Mouse (Mus musculus) T-helper 1 cell (primary cell): ENCODE measurements around the gene Cdsn.
"Not testable (repeated sequence)": the region's sequence is repeated elsewhere in the genome, so short reads cannot be mapped to it uniquely, and the experiment has no call there.

Experiments used
- in situ Hi-C: fragments of 300-600 bp; cut with MboI, MseI; formaldehyde crosslinking; loops from one replicate; pipeline ENCODE4 v1.15.1; 2025; ENCODE audit warnings: high pct_unique_total_duplicates

Cdsn gene

DNA sequence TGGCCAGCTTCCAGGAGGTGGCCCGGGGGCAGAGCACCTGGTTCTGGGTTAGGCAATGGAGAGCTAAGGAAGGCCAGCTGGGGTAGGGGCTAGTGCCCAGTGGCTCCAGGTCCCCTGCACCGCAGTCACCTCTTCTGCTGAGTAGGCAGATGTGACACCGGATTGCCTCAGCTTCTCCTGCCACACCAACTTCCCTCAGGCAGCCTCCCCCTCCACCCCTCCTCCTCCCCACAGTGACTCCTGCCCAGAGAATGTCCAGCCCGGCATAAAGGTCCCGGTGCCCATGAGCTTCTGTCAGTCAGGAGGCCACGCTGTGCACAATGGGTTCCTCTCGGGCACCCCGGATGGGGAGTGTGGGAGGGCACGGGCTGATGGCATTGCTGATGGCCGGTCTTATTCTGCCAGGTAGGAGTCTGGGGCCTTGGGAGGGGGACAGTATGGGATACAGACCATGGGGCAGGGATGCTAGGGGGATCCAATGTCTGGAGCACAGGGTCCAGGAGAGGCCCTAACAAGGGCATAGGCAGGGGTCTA, at the start of gene Cdsn:
TSS of gene Cdsn (plus strand) at position 248 of the 534 bp plus-strand sequence.
- in situ Hi-C loops: no loop called here

DNA sequence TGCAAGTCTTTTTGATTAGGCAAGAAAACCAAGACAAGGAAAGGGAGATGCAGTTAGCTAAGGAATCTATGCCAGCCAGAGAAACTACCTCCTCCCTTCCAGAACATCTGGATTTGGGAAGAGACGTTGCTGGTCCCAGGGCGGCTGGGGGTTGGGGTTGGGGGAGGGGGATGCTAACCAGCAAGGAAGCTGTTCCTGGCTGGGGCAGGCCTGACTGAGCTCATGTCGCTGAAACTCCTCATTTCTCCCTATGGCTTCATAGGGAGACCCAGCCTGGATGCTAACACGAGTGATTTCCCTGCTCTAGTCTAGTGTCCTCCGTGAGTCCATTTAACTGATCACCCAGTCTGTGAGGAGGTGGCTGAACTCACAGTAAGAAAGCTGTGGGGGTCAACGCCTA, 49.7 kb upstream of the Cdsn start:
- in situ Hi-C loops: no loop called here

DNA sequence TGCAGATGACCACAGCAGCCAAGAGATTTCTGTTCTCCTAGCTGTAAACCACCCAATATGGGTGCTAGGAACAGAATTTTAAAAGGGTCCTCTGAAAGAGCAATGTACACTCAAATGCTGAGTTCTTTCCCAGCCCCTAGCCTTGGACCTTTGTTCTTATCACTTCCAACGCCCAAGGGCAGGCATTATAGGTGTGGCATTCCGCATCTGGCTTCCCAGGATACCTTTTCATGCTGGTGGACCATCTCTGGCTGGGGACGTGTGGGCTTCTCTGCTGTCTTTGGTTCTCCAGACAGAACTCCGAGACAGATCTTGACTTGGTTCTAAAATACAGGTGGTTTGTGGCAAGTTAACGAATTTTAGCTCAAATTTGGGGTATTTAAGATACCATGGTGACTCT, 49.2 kb upstream of the Cdsn start:
- in situ Hi-C loops: no loop called here

DNA sequence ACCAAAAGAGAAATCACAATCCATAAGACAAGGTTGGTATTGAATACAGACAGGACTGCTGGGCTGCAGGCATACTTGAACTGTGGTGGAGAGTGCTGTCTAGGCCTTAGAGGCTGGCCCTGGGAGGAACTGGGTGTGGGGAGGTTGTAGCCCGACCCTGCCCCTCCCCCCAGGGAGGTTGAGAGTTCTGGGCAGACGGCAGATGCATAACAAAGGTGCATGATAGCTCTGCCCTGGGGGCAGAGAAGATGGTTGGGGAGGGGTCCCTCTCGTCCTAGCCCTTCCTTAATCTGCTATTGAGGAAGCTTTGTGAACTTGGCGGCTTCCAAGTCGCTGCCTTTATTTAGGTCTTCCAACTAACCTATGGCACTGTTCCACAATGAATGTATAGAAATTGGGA, 48.1 kb upstream of the Cdsn start:
- in situ Hi-C loops: no loop called here

- in situ Hi-C loops: no loop called here
Observed at GRCm38 (mm10) chr17:35504628-35505481, 47.1 kb upstream of the Cdsn start.

- in situ Hi-C loops: no loop called here
Observed at GRCm38 (mm10) chr17:35505776-35506175, 46.2 kb upstream of the Cdsn start, which contains the start of gene Pou5f1. Pou5f1 (plus strand) TSS chr17:35506018.

- in situ Hi-C loops: no loop called here
Observed at GRCm38 (mm10) chr17:35506881-35507280, 45.0 kb upstream of the Cdsn start.

- in situ Hi-C loops: no loop called here
Observed at GRCm38 (mm10) chr17:35507556-35508260, 44.2 kb upstream of the Cdsn start.

DNA sequence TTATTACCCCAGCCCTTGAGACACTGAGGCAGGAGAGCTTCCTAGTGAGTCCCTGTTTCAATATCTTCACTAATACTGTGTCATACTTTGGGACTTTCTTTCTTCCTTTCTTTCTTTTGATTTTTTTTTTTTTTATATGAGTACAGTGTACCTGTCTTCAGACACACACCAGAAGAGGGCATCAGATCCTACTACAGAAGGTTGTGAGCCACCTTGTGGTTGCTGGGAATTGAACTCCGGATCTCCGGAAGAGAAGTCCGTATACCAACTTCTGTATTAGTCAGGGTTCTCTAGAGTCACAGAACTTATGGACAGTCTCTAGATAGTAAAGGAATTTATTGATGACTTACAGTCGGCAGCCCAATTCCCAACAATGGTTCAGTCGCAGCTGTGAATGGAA, 43.6 kb upstream of the Cdsn start:
- in situ Hi-C loops: not testable (repeated sequence)

DNA sequence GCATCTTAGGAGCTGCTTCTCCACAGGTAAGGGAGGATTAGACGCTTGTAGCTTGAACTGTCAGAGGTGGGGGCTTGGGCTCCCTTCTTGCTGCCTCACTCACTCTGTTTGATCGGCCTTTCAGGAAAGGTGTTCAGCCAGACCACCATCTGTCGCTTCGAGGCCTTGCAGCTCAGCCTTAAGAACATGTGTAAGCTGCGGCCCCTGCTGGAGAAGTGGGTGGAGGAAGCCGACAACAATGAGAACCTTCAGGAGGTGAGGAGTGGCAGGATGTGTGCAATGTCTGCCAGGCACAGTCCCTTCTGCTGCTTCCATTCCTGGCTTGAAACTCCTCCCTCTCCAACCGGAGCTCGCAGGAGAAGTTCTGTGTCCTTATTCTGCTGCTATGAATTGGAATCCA, 42.6 kb upstream of the Cdsn start:
- in situ Hi-C loops: no loop called here

- in situ Hi-C loops: loop anchor here (5.0 kb wide), 1 partner anchor 41 kb away; the partner anchor contains the start of gene H2-Q10
Observed at GRCm38 (mm10) chr17:35512916-35513626, 38.9 kb upstream of the Cdsn start.

- in situ Hi-C loops: loop anchor here (5.0 kb wide), 1 partner anchor 42 kb away; the partner anchor contains the start of gene H2-Q10
Observed at GRCm38 (mm10) chr17:35513886-35514285, 38.0 kb upstream of the Cdsn start.

DNA sequence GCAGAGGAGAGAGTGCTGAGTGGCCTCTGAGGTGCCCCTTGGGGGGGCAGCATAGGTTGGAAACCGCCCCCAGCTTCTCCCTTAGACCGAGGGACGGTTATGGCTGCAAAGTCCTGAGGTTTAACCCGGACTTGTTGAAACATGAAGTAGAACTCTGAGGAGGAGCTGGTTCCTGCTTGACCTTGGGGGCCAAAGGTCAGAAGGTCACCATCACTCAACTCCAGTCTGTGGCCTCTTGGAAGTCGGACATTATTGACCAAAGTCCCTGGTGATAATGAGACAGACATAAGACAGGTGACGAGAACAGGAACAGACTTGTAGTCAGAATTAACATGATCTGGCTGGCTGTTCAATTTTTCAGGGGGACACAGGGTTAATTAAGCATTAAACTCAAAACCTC, 37.2 kb upstream of the Cdsn start:
- in situ Hi-C loops: loop anchor here (5.0 kb wide), 1 partner anchor 42 kb away; the partner anchor contains the start of gene H2-Q10

GRCm38 (mm10) chr17:35515911-35516640, 35.9 kb upstream of the Cdsn start:
- in situ Hi-C loops: no loop called here

GRCm38 (mm10) chr17:35516652-35517500, 35.1 kb upstream of the Cdsn start, which contains the start of the genes Tcf19 and Cchcr1:
Tcf19 (minus strand) TSS chr17:35516824.
Cchcr1 (plus strand) TSS chr17:35517100.
- in situ Hi-C loops: no loop called here

GRCm38 (mm10) chr17:35517526-35517925, 34.4 kb upstream of the Cdsn start:
- in situ Hi-C loops: no loop called here

DNA sequence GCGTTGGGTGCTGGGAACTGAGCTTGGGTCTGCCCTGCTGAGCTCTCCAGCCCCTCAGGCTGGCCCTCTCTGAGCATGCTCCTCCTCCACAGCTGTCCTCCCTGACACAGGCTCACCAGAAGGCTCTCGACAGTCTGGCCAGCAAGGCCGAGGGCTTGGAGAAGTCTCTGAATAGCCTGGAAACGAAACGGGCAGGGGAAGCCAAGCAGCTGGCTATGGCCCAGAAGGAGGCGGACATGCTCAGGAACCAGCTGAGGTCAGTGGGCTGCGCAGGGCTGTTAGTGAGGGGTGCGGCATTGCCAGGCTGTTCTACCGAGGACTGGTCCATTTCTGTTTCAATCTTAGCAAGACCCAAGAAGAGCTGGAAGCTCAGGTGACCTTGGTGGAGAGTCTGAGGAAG, 27.6 kb upstream of the Cdsn start:
- in situ Hi-C loops: no loop called here

DNA sequence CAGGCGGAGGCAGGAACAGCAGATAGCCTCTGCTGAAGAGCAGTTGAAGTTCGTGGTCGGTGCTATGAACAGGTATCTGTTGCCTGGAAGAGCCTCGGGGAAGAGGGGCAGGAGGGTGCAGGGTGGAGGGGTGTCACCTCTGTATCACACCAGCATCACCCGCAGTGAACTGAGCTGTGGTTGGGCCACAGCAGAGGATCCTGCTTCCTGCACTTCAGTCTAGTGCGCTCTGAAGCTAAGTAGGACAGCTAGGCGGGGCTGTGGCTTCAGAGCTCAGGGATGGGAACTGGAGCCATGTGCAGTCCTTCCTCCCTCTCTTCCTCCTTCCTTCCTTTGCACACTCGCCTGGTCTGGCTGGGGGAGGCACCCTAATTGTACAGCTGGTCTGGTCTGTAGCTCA, 25.3 kb upstream of the Cdsn start:
- in situ Hi-C loops: no loop called here

DNA sequence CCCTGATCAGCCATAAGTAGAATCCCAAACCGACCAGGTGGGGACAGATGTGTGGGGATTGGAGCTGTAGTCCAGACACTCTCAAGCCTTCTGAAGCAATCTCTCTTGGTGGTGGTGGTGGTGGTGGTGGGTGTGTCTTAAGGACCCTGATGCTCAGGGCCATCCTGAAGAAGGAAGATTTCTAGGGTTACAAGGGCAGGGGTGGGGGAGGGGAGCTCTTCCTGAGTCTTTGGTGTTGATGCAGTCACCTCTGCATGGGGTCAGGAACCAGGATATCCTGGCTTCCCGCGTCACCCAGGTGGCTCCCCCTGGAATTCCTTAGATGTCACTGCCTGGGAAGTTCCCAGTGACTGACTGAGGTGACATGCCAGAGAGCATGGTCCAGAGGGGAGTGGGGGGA, 19.6 kb upstream of the Cdsn start:
- in situ Hi-C loops: no loop called here

DNA sequence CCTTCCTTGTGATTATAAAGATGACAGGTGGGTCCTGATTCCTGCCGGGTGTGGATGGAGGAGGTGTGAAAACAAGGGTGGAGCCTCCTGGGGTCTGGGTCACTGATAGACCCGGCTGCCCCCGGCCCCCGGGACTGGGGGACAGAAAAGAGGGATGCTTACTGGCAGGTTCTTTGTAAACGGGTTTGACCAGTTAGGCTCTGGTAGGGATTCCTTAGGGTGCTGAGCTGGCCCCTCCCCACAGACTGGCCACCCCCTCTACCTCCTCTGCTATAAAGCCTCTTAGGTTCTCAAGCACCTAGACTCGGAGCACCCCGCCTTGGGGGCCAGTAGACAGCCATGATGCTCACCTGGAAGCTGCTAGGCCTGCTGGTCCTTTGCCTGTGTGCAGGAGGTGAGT, 19.0 kb upstream of the Cdsn start, which contains the start of gene Psors1c2:
TSS of gene Psors1c2 (plus strand) at position 301 of the 400 bp plus-strand sequence.
- in situ Hi-C loops: no loop called here
